Mouse (Mus musculus) MEL (cell line): ENCODE data around the gene Zswim7. TPM values are rescaled to one million over a fixed set of nuclear protein-coding genes. Genes with fewer than 3 reads are reported as not detected.

Experiments used
- DNase-seq: peaks from one replicate; pipeline ENCODE4 v3.0.0; 2011; ENCODE audit warnings: low read depth, low spot score
- H3K27ac ChIP-seq: 2 replicates; pipeline ENCODE4 v1.5.1; 2012; ENCODE audit warnings: low read depth, mild to moderate bottlenecking, control low read depth, low read length, moderate library complexity; ENCODE audit not compliant: control insufficient read depth
- H3K27me3 ChIP-seq, 2 experiments: fragments of 150-350 bp in 1 of 2; sonication (generic) in 1 of 2; 2 replicates each; pipeline ENCODE4 v1.6.1; 2012; ENCODE audit warnings: low read length in 2 of 2, mild to moderate bottlenecking in 2 of 2, improper control_type of control experiment in 1 of 2, moderate library complexity in 1 of 2; ENCODE audit not compliant: insufficient read depth in 2 of 2, control insufficient read depth in 1 of 2
- H3K36me3 ChIP-seq, 2 experiments: 2 replicates each; pipeline ENCODE4 v1.6.1; 2012 to 2014; ENCODE audit warnings: low read length in 2 of 2, improper control_type of control experiment in 1 of 2, inconsistent platforms in 1 of 2, mild to moderate bottlenecking in 1 of 2; ENCODE audit not compliant: insufficient read depth in 2 of 2, control insufficient read depth in 1 of 2
- H3K4me1 ChIP-seq, 2 experiments: fragments of 150-350 bp in 1 of 2; sonication (generic) in 1 of 2; 2 replicates each; pipeline ENCODE4 v1.6.1; 2012; ENCODE audit warnings: low read length in 2 of 2, improper control_type of control experiment in 1 of 2, mild to moderate bottlenecking in 1 of 2; ENCODE audit not compliant: insufficient read depth in 2 of 2, control insufficient read depth in 1 of 2
- H3K4me3 ChIP-seq, 2 experiments: fragments of 150-350 bp in 1 of 2; sonication (generic) in 1 of 2; 2 replicates each; pipeline ENCODE4 v1.5.1; 2012; ENCODE audit warnings: low read depth in 2 of 2, low read length in 2 of 2, mild to moderate bottlenecking in 2 of 2, moderate library complexity in 2 of 2, control low read depth in 1 of 2, improper control_type of control experiment in 1 of 2; ENCODE audit not compliant: control insufficient read depth in 1 of 2, insufficient read depth in 1 of 2
- H3K79me2 ChIP-seq: 2 replicates; pipeline ENCODE4 v1.6.1; 2012; ENCODE audit warnings: mild to moderate bottlenecking, low read length, moderate library complexity; ENCODE audit not compliant: control insufficient read depth, poor library complexity, insufficient read depth
- H3K9ac ChIP-seq: 2 replicates; pipeline ENCODE4 v1.6.1; 2012; ENCODE audit warnings: low read depth, mild to moderate bottlenecking, control low read depth, low read length, moderate library complexity; ENCODE audit not compliant: control insufficient read depth, poor library complexity, severe bottlenecking
- H3K9me3 ChIP-seq: fragments of 150-350 bp; sonication (generic); replicated peaks from 2 replicates; pipeline ENCODE4 v1.6.1; 2012; ENCODE audit warnings: mild to moderate bottlenecking, low read length, improper control_type of control experiment, moderate library complexity; ENCODE audit not compliant: insufficient read depth
- CHD1 ChIP-seq: IDR thresholded peaks from 2 replicates; pipeline ENCODE4 v1.6.1; 2012; ENCODE audit warnings: low read depth, mild to moderate bottlenecking, inconsistent platforms, low read length, improper control_type of control experiment
- CHD2 ChIP-seq: IDR thresholded peaks from 2 replicates; pipeline ENCODE4 v1.6.1; 2011; ENCODE audit warnings: low read length, improper control_type of control experiment
- EP300 ChIP-seq, 2 experiments: IDR thresholded peaks; 2 replicates each; pipeline ENCODE4 v1.6.1; 2011; ENCODE audit warnings: improper control_type of control experiment in 2 of 2, low read length in 2 of 2, low read depth in 1 of 2, mild to moderate bottlenecking in 1 of 2
- ETS1 ChIP-seq: IDR thresholded peaks from 2 replicates; pipeline ENCODE4 v1.6.1; 2012; ENCODE audit warnings: low read depth, mild to moderate bottlenecking, inconsistent platforms, low read length, improper control_type of control experiment, moderate library complexity
- GATA1 ChIP-seq: IDR thresholded peaks from 2 replicates; pipeline ENCODE4 v1.6.1; 2011; ENCODE audit warnings: low read depth, low read length, improper control_type of control experiment
- MAFK ChIP-seq: IDR thresholded peaks from 2 replicates; pipeline ENCODE4 v1.6.1; 2011; ENCODE audit warnings: low read depth, mild to moderate bottlenecking, low read length, improper control_type of control experiment, borderline replicate concordance
- MAX ChIP-seq: IDR thresholded peaks from 2 replicates; pipeline ENCODE4 v1.6.1; 2011; ENCODE audit warnings: low read length, improper control_type of control experiment
- MAZ ChIP-seq: IDR thresholded peaks from 2 replicates; pipeline ENCODE4 v1.6.1; 2012; ENCODE audit warnings: low read depth, mild to moderate bottlenecking, inconsistent platforms, low read length, improper control_type of control experiment
- MEF2A ChIP-seq: IDR thresholded peaks from 2 replicates; pipeline ENCODE4 v1.6.1; 2014; ENCODE audit warnings: low read depth, mild to moderate bottlenecking, inconsistent platforms, low read length, improper control_type of control experiment; ENCODE audit not compliant: poor library complexity, insufficient replicate concordance, severe bottlenecking; ENCODE audit errors: extremely low read depth
- MXI1 ChIP-seq: IDR thresholded peaks from 2 replicates; pipeline ENCODE4 v1.6.1; 2011; ENCODE audit warnings: mild to moderate bottlenecking, low read depth, low read length, improper control_type of control experiment
- MYB ChIP-seq: IDR thresholded peaks from 2 replicates; pipeline ENCODE4 v1.6.1; 2011; ENCODE audit warnings: mild to moderate bottlenecking, low read depth, low read length, improper control_type of control experiment
- MYC ChIP-seq: IDR thresholded peaks from 2 replicates; pipeline ENCODE4 v1.6.1; 2011; ENCODE audit warnings: low read depth, mild to moderate bottlenecking, low read length, improper control_type of control experiment, moderate library complexity
- NELFE ChIP-seq: IDR thresholded peaks from 2 replicates; pipeline ENCODE4 v1.6.1; 2011; ENCODE audit warnings: low read depth, low read length, improper control_type of control experiment
- NRF1 ChIP-seq: IDR thresholded peaks from 2 replicates; pipeline ENCODE4 v1.6.1; 2014; ENCODE audit warnings: low read depth, mild to moderate bottlenecking, inconsistent platforms, low read length, improper control_type of control experiment, moderate library complexity; ENCODE audit not compliant: poor library complexity, insufficient read depth, severe bottlenecking
- POLR2A ChIP-seq, 2 experiments: IDR thresholded peaks; 2 replicates each; pipeline ENCODE4 v1.6.1; 2011 to 2012; ENCODE audit warnings: low read length in 2 of 2, mild to moderate bottlenecking in 2 of 2, control low read depth in 1 of 2, improper control_type of control experiment in 1 of 2, low read depth in 1 of 2, moderate library complexity in 1 of 2; ENCODE audit not compliant: control insufficient read depth in 1 of 2, insufficient read depth in 1 of 2, poor library complexity in 1 of 2
- RCOR1 ChIP-seq: IDR thresholded peaks from 2 replicates; pipeline ENCODE4 v1.6.1; 2012; ENCODE audit warnings: low read depth, mild to moderate bottlenecking, inconsistent platforms, low read length, improper control_type of control experiment
- SIN3A ChIP-seq: IDR thresholded peaks from 2 replicates; pipeline ENCODE4 v1.6.1; 2012; ENCODE audit warnings: low read length, improper control_type of control experiment, inconsistent platforms
- SMC3 ChIP-seq: IDR thresholded peaks from 2 replicates; pipeline ENCODE4 v1.6.1; 2011; ENCODE audit warnings: low read depth, low read length, improper control_type of control experiment
- TAL1 ChIP-seq: IDR thresholded peaks from 2 replicates; pipeline ENCODE4 v1.6.1; 2012; ENCODE audit warnings: mild to moderate bottlenecking, inconsistent platforms, low read length, moderate library complexity, mixed read lengths
- TBP ChIP-seq: IDR thresholded peaks from 2 replicates; pipeline ENCODE4 v1.8.0; 2011; ENCODE audit warnings: low read depth, low read length, improper control_type of control experiment
- TCF12 ChIP-seq: IDR thresholded peaks from 2 replicates; pipeline ENCODE4 v1.6.1; 2014; ENCODE audit warnings: low read depth, mild to moderate bottlenecking, inconsistent platforms, low read length, improper control_type of control experiment, moderate library complexity
- USF2 ChIP-seq, 2 experiments: IDR thresholded peaks; 2 replicates each; pipeline ENCODE4 v1.6.1; 2011 to 2012; ENCODE audit warnings: improper control_type of control experiment in 2 of 2, low read length in 2 of 2, borderline replicate concordance in 1 of 2, inconsistent platforms in 1 of 2, low read depth in 1 of 2, mild to moderate bottlenecking in 1 of 2; ENCODE audit not compliant: insufficient read depth in 1 of 2
- ZKSCAN1 ChIP-seq: IDR thresholded peaks from 2 replicates; pipeline ENCODE4 v1.6.1; 2012; ENCODE audit warnings: low read depth, mild to moderate bottlenecking, inconsistent platforms, low read length, improper control_type of control experiment, moderate library complexity
- ZMIZ1 ChIP-seq: IDR thresholded peaks from 2 replicates; pipeline ENCODE4 v1.6.1; 2012; ENCODE audit warnings: low read depth, mild to moderate bottlenecking, inconsistent platforms, low read length, improper control_type of control experiment, moderate library complexity
- ZNF384 ChIP-seq: IDR thresholded peaks from 2 replicates; pipeline ENCODE4 v1.6.1; 2012; ENCODE audit warnings: low read depth, mild to moderate bottlenecking, inconsistent platforms, low read length, improper control_type of control experiment
- polyA plus RNA-seq, 2 experiments: library from polyadenylated mRNA; stranded (reverse) in 1 of 2; unstranded in 1 of 2; fragments of >175 nt in 1 of 2; fragments of >200 nt in 1 of 2; gene quantifications; 2 replicates each; pipeline versions ENCODE4 v1.2.1 to v1.2.4; 2012; ENCODE audit warnings: low replicate concordance in 2 of 2, low read depth in 1 of 2; ENCODE audit not compliant: insufficient read length in 2 of 2, insufficient read depth in 1 of 2, missing spikeins in 1 of 2
- total RNA-seq: library from RNA; depleted of rRNA; stranded (reverse); fragments of 300-350 nt; gene quantifications from 2 replicates; pipeline ENCODE4 v1.2.3, GENCODE M21; 2012

The Zswim7 gene
- total and polyA plus RNA-seq, 3 experiments, result 15.1 to 18.7 TPM; not detected in 1

DNA sequence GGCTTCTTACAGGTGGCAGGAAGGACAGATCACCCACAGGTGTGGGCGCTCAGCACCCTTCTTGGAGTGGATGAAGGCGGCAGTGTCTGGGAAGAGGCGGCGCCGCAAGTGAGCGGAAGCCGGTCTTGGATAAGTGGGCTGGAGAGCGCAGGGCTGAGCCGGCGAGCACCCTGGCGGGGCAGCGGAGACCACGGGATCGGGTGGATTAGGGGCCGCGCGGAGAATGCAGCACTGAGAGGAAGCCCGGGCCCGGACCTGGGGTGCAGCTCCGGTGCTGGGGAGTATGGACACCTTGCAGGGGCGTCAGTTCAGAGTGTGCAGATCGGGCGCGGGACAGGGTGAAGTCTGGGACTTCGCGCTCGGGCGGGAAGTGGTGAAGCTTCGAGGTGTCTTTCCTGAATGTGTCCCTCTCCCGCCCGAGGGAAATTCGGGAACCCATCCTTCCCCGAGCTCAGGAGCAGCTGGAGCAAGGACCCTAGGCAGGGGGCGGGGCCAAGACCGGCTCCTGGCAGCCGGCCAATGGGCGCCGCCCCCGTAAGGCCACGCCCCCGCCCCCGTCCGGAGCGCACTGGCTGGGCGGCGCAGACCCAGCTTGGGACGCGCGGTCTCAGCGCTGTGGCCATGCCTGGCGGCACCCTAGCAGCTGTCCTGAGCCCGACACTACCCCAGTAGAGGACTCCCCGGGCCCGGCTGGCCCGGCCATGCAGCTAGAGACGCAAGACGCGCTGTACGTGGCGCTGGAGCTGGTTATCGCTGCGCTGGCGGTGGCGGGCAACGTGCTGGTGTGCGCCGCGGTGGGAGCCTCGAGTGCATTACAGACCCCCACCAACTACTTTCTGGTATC, 32.6 kb downstream of the Zswim7 start, which contains the start of gene Adora2b:
Gene Adora2b (plus strand): TSS at position 584 of the 844 bp plus-strand sequence.
- 0 out of 2 replicates have a peak, but pooled peaks have one; percentile 5 for TF ChIP-seq ETS1
- TF ChIP-seq ZKSCAN1, result 0 out of 2 replicates have a peak, but pooled peaks have one; percentile 7
- no peak for TF ChIP-seq SMC3
- TF ChIP-seq USF2 (IDR thresholded peaks at IDR 0.05; ENCODE audit: borderline replicate concordance in 1 of 2, insufficient read depth in 1 of 2, low read depth in 1 of 2, low read length in 2 of 2), result no peak
- peak; percentile 48 to 71; a peak in 3 of 4 replicates for TF ChIP-seq POLR2A (IDR thresholded peaks at IDR 0.05; ENCODE audit: control insufficient read depth in 1 of 2, insufficient read depth in 1 of 2, low read depth in 1 of 2, low read length in 2 of 2, poor library complexity in 1 of 2)
- TF ChIP-seq CHD1, result no peak; the same call in 1 of the 2 replicates
- TF ChIP-seq MAX, result peak; percentile 77
- 0 out of 2 replicates have a peak, but pooled peaks have one; percentile 39 for TF ChIP-seq MAZ
- peak; percentile 31 for TF ChIP-seq NELFE
- 0 out of 2 replicates have a peak, but pooled peaks have one; percentile 8 for TF ChIP-seq NRF1
- H3K9ac ChIP-seq, result peak within 1 kb of the TSS; percentile 71
- H3K4me1 ChIP-seq, result peaks cover 0 to 16% of the 10 kb centered on the region in 2 experiments; a peak in 3 of 4 replicates

DNA sequence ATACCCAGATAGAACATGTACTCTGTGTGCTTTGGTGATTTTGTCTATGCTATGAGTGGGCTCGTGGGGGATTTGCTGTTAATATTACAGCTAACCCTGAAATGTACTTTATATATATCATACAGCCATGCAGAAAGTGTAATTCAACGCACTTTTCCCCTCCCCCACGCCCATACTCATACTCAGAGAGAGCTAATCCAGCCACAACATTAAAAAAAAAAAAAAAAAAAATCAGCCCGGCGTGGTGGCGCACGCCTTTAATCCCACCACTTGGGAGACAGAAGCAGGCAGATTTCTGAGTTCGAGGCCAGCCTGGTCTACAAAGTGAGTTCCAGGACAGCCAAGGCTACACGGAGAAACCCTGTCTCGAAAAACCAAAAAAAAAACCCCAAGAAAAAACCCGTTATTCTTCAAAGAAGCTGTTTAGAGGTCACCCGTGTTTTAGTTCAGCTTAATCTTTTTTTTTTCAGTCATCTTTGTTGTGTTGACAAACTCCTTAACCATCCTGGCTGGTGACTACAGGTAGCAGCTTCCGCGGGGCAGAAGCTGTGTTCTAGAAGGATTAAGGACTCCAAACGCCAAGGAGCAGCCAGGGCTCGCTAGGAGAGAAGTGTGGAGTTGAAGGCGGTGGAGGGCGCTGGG, 33.3 kb downstream of the Zswim7 start:
- no peaks in the 10 kb centered on the region for H3K9me3 ChIP-seq
- no peaks in the 10 kb centered on the region for H3K79me2 ChIP-seq
- H3K27ac ChIP-seq, result no peak overlapping the region
- H3K9ac ChIP-seq, result peak overlapping the region; percentile 71
- no peaks in the 10 kb centered on the region for H3K27me3 ChIP-seq
- peak; percentile 61 for DNase-seq
- peak overlapping the region; percentile 76 to 79 for H3K4me3 ChIP-seq
- peaks cover 0 to 13% of the 10 kb centered on the region in 2 experiments; a peak in 2 of 4 replicates for H3K36me3 ChIP-seq
- H3K4me1 ChIP-seq, result peaks cover 0 to 16% of the 10 kb centered on the region in 2 experiments; a peak in 3 of 4 replicates
- TF ChIP-seq MYC (0 out of 2 replicates have a peak, but pooled peaks have one; percentile 33), RCOR1 (0 out of 2 replicates have a peak, but pooled peaks have one; percentile 21), MEF2A (no peak), CHD2 (no peak), MXI1 (peak; percentile 52; the same call in 1 of the 2 replicates), TCF12 (0 out of 2 replicates have a peak, but pooled peaks have one; percentile 8), GATA1 (no peak), ZMIZ1 (no peak), EP300 (IDR thresholded peaks at IDR 0.05; ENCODE audit: low read depth in 1 of 2, low read length in 2 of 2) (no peak), TAL1 (no peak), NRF1 (no peak), ETS1 (no peak), USF2 (IDR thresholded peaks at IDR 0.05; ENCODE audit: borderline replicate concordance in 1 of 2, insufficient read depth in 1 of 2, low read depth in 1 of 2, low read length in 2 of 2) (no peak), MAFK (0 out of 2 replicates have a peak, but pooled peaks have one; percentile 30), MAZ (peak; percentile 60; the same call in 1 of the 2 replicates), SIN3A (peak; percentile 37; the same call in 1 of the 2 replicates), ZKSCAN1 (peak; percentile 46; the same call in 1 of the 2 replicates), CHD1 (peak; percentile 86; the same call in 1 of the 2 replicates), MYB (no peak), NELFE (no peak; the same call in 1 of the 2 replicates), ZNF384 (peak; percentile 86), TBP (peak; percentile 97)

More for the DNA sequence above, 32.6 kb downstream of the Zswim7 start, which contains the start of gene Adora2b:
- Histone ChIP-seq H3K27ac (no peak within 1 kb of the TSS), H3K36me3 (peaks cover 0 to 13% of the 10 kb centered on the region in 2 experiments; a peak in 2 of 4 replicates), H3K4me3 (peak within 1 kb of the TSS; percentile 76 to 79), H3K9me3 (no peaks in the 10 kb centered on the region), H3K27me3 (no peaks in the 10 kb centered on the region), H3K79me2 (no peaks in the 10 kb centered on the region)
- peak; percentile 86 for DNase-seq
